Mouse (Mus musculus) hindbrain, embryonic 11.5 days (tissue): ENCODE results near the gene Hmga2. TPM values are rescaled to one million over a fixed set of nuclear protein-coding genes. Genes with fewer than 3 reads are reported as not detected.
"Not testable (repeated sequence)": the region's sequence is repeated elsewhere in the genome, so short reads cannot be mapped to it uniquely, and the experiment has no call there.

Source experiments
- ATAC-seq: fragments of 200-750 bp; cut with Nextera tagmentation; 2 replicates; pipeline ENCODE4 v1.8.0; 2017; ENCODE audit warnings: mild to moderate bottlenecking, moderate TSS enrichment, moderate library complexity; ENCODE audit not compliant: low FRiP score
- DNase-seq: peaks from one replicate; pipeline ENCODE4 v3.0.0-alpha.2; 2015; ENCODE audit warnings: low spot score
- H3K27ac ChIP-seq: fragments of 300-500 bp; sonication (generic); 2 replicates; pipeline ENCODE4 v1.5.1; 2014; ENCODE audit warnings: mild to moderate bottlenecking, low read depth, low read length
- H3K27me3 ChIP-seq: fragments of 300-500 bp; sonication (generic); 2 replicates; pipeline ENCODE4 v1.6.1; 2014; ENCODE audit warnings: mild to moderate bottlenecking, low read length, moderate library complexity, mixed read lengths; ENCODE audit not compliant: control insufficient read depth, insufficient read depth
- H3K36me3 ChIP-seq: fragments of 300-500 bp; sonication (generic); 2 replicates; pipeline ENCODE4 v1.6.1; 2014; ENCODE audit warnings: mild to moderate bottlenecking, low read length, moderate library complexity, mixed read lengths; ENCODE audit not compliant: control insufficient read depth, insufficient read depth
- H3K4me1 ChIP-seq: fragments of 300-500 bp; sonication (generic); replicated peaks from 2 replicates; pipeline ENCODE4 v1.6.1; 2014; ENCODE audit warnings: low read length, mixed read lengths; ENCODE audit not compliant: control insufficient read depth, insufficient read depth
- H3K4me2 ChIP-seq: fragments of 300-500 bp; sonication (generic); replicated peaks from 2 replicates; pipeline ENCODE4 v1.6.1; 2014; ENCODE audit warnings: mild to moderate bottlenecking, low read depth, low read length
- H3K4me3 ChIP-seq: fragments of 300-500 bp; sonication (generic); 2 replicates; pipeline ENCODE4 v1.5.1; 2014; ENCODE audit warnings: low read depth, low read length
- H3K9ac ChIP-seq: fragments of 300-500 bp; sonication (generic); 2 replicates; pipeline ENCODE4 v1.6.1; 2014; ENCODE audit warnings: low read depth, low read length
- H3K9me3 ChIP-seq: fragments of 300-500 bp; sonication (generic); 2 replicates; pipeline ENCODE4 v1.6.1; 2016; ENCODE audit warnings: low read length; ENCODE audit not compliant: control insufficient read depth
- WGBS: fragments of 180-500 bp; shearing (Covaris S2); extraction: QIAGEN DNeasy Blood & Tissue Kit; methylation state at CpG from one replicate; pipeline ENCODE4 v1.1.7; 2014; 5-methylcytosine and 5-hydroxymethylcytosine counted together
- polyA plus RNA-seq: library from polyadenylated mRNA; unstranded; fragments of >200 nt; fragmentation: Nextera tagmentation; extraction: Ambion mirVana; gene quantifications from 2 replicates; pipeline ENCODE4 v1.2.1, GENCODE M21; 2014

Hmga2 gene
- polyA plus RNA-seq, 1 experiment from 2014 or later: 42.9 TPM

DNA sequence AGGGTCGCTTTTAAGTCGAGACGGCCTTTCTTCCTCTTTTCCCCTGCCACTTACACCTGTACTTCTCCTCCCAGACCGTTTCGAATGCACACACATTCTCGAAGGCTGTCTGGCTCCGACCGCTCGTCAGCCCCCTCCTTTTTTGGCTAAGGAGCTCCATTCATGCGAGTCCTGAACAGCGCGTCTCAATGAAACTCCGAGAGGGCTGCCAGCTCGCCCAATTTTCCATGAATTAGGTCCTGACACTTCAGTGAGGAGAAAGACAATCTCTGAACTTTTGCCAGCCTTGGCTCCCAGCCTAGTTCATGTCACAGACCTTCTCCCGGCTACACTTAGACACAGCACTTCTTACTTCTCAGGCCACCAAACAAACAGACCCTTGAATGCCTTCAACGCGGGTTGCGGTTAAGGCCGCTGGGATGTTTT, 98.9 kb downstream of the Hmga2 start:
- DNase-seq (peak; percentile 56), ATAC-seq (peak; percentile 75)
- Histone ChIP-seq H3K4me3 (no peak overlapping the region), H3K27me3 (no peaks in the 10 kb centered on the region), H3K4me1 (no peaks in the 10 kb centered on the region), H3K36me3 (no peaks in the 10 kb centered on the region), H3K4me2 (no peak overlapping the region), H3K27ac (0 out of 2 replicates have a peak overlapping the region, but pooled peaks have one; percentile 18), H3K9ac (no peak overlapping the region), H3K9me3 (no peaks in the 10 kb centered on the region)
- WGBS: 29% methylated on average over 19 of the region's 19 CpGs

- 93% methylated on average over 14 of the region's 14 CpGs for WGBS
- Histone ChIP-seq H3K4me2 (no peak overlapping the region), H3K9me3 (no peaks in the 10 kb centered on the region), H3K27ac (no peak overlapping the region), H3K36me3 (no peaks in the 10 kb centered on the region), H3K4me1 (no peaks in the 10 kb centered on the region), H3K4me3 (no peak overlapping the region), H3K9ac (no peak overlapping the region), H3K27me3 (no peaks in the 10 kb centered on the region)
- DNase-seq (no peak), ATAC-seq (no peak)
Observed at GRCm38 (mm10) chr10:120375438-120375837, 100.8 kb downstream of the Hmga2 start.

- no peak overlapping the region for H3K27ac ChIP-seq
- ATAC-seq (no peak), DNase-seq (no peak)
- H3K4me3 ChIP-seq: no peak overlapping the region
- no peaks in the 10 kb centered on the region for H3K4me1 ChIP-seq
- WGBS: 84% methylated on average over 10 of the region's 10 CpGs
- H3K9ac ChIP-seq: no peak overlapping the region
- no peaks in the 10 kb centered on the region for H3K9me3 ChIP-seq
- no peaks in the 10 kb centered on the region for H3K36me3 ChIP-seq
- no peak overlapping the region for H3K4me2 ChIP-seq
- no peaks in the 10 kb centered on the region for H3K27me3 ChIP-seq
Observed at GRCm38 (mm10) chr10:120371215-120371614, 105.1 kb downstream of the Hmga2 start.

DNA sequence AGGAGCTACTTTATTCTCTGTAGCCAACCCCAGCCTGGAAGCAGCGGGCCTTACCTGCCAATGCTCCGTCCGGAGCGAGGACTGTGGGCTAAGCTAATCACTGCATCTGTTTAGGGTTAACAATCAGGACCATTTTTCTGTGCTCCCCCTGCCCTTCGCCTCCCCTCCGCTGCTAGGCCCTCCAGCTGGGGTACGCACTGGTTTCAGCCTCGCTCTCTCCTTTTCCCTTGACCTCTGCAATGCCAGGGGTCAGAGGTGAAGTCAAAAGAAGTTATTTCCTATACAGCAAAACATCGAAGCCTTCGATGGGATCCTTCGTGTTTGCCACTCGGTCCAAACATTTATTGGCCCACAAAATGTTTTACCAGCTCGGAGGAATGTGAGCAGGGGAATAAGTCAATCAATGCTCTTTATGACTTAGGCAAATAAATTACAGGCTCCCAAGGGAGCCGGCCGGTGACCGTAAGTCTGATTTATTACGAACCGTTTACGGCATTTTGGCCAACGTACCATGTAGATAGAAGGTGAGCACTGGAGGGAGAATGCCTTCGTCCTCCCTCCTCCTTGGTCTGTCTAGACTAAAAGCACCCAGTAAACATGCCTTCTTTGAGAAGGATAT, 107.0 kb downstream of the Hmga2 start:
- Histone ChIP-seq H3K4me2 (no peak overlapping the region), H3K36me3 (no peaks in the 10 kb centered on the region), H3K9me3 (no peaks in the 10 kb centered on the region), H3K4me1 (no peaks in the 10 kb centered on the region), H3K27me3 (no peaks in the 10 kb centered on the region), H3K9ac (no peak overlapping the region), H3K4me3 (no peak overlapping the region), H3K27ac (no peak overlapping the region)
- DNase-seq (no peak), ATAC-seq (no peak)
- 59% methylated on average over 21 of the region's 21 CpGs for WGBS

DNA sequence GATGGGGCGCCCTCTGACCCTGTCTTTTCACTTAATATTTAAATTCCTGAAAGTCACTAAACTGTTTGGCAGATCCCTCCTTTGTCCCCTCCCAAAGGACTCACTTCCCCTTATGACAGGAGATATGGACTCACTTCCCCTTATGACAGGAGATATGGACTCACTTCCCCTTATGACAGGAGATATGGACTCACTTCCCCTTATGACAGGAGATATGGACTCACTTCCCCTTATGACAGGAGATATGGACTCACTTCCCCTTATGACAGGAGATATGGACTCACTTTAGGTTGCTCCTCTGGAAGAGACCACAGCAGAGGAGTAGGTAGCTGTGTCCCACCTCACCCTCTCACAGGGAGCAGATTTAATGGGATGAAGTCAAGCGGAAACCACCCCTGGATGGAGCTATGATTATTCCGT, 110.1 kb downstream of the Hmga2 start:
- not testable (repeated sequence) for H3K4me2 ChIP-seq, H3K27ac ChIP-seq, H3K36me3 ChIP-seq, H3K27me3 ChIP-seq, H3K4me3 ChIP-seq, H3K9ac ChIP-seq, H3K4me1 ChIP-seq, H3K9me3 ChIP-seq, ATAC-seq, DNase-seq
- 82% methylated on average over 3 of the region's 3 CpGs for WGBS

DNA sequence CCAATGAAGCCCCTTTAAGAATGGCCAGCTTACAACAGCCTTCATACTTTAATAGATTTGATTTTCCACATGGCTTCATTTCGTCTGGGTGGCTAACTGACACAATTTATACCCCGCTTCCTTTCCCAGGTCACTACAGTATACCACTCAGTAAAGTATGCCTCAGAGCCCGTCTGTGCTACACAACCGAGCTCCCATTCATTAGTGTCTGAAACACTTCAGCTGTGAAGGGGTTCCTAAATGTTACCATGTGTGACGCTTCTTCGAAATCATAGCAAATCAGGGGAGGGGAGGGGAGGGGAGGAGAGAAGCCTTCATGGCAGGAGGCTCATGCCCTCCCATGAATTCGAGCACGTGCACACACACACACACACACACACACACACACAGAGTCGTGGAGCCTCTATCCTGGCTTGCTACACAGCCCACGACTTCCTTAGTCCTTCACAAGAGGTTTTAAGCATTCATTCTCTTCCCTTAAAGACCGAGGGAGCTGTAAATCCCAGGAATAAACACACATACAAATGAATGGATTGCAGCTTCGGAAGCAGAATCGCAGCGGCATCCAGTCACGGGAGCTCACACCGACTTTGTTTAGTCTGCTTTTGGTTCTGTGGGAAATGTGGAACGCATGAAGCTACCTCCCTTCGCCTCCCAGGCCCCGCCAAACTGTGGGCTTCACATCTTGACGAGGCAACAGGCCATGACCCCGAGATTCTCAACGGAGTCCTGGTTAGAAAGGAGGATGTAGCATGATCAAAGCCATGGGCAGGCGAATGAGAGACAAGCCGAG, 110.7 kb downstream of the Hmga2 start:
- Histone ChIP-seq H3K9ac (no peak overlapping the region), H3K4me2 (no peak overlapping the region), H3K27ac (no peak overlapping the region), H3K4me3 (no peak overlapping the region), H3K36me3 (no peaks in the 10 kb centered on the region), H3K4me1 (no peaks in the 10 kb centered on the region), H3K9me3 (no peaks in the 10 kb centered on the region), H3K27me3 (no peaks in the 10 kb centered on the region)
- WGBS: 50% methylated on average over 24 of the region's 24 CpGs
- no peak; the same call in 1 of the 2 replicates for ATAC-seq
- DNase-seq: peak; percentile 39

DNA sequence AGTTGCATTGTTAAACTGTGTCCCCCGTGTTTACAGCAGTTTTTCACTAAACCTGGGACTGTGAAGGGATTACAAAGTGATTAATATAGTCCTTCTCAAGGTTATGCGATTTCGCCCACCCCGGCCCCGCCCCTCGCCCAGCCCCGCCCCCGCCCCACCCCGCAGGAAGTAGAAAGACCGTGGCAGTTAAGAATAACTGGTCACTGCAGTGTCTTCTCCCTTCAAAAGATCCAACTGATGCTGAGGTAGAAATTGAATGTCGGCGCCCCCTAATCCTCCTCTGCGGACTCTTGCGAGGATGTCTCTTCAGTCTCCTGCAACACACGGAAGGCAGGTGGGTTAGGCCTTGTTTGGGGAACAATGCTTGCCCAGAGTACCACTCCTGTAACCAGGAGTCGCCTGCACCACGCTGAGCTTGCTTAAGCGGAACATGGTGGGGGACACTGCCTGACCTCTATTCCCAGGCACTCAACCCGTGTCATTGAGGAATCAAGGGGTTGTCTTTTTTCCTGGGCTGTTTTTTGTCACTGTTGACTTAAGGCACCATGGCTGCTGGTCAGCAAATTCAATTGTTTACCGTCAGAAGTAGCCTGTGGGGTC, 112.2 kb downstream of the Hmga2 start:
- H3K27ac ChIP-seq: no peak overlapping the region
- no peak overlapping the region for H3K9ac ChIP-seq
- DNase-seq (no peak), ATAC-seq (no peak)
- no peaks in the 10 kb centered on the region for H3K27me3 ChIP-seq
- H3K4me1 ChIP-seq: no peaks in the 10 kb centered on the region
- no peaks in the 10 kb centered on the region for H3K9me3 ChIP-seq
- H3K4me2 ChIP-seq: no peak overlapping the region
- no peaks in the 10 kb centered on the region for H3K36me3 ChIP-seq
- WGBS: 59% methylated on average over 20 of the region's 20 CpGs
- H3K4me3 ChIP-seq: no peak overlapping the region

DNA sequence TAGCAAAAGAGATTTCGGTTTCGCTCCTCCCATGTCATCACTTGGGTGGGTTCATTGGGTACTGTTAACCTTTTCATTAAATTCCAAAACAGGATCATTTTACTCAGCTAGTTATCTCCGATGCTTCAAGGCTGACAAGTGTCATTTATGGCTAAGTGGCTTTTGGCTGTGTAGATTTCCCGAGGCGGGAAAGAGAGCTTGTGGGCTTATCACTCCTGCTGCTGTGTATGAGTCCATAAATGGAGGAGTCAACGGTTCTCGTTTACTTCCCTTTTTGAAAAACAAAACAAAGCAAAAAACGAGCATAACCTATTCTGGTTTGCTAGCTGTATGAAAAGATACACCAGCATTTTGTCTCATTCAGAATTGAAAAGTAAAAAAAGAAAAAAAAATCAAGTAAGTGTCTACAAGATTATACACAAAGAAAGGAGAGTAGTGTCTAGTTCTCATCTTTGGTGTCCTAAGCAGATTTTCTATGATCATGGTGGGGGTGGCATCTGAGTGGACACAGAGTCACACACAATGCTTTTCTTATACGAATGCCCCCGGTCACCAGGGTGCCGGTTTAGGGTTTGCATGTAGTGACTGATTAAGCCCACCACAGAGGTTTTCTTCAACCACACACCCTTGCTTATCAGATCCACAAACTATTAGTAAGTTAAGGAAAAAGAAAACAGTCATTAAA, 112.8 kb downstream of the Hmga2 start:
- not testable (repeated sequence) for H3K36me3 ChIP-seq, H3K27me3 ChIP-seq, H3K4me1 ChIP-seq, H3K27ac ChIP-seq, H3K9me3 ChIP-seq, ATAC-seq, H3K4me3 ChIP-seq, DNase-seq, H3K4me2 ChIP-seq, H3K9ac ChIP-seq
- 91% methylated on average over 8 of the region's 11 CpGs for WGBS
